Comparison of ENCODE assay signal across 7 mouse cellular contexts in genomic region chr13:29985101-29985854, GRCm38 (mm10). TPM values are rescaled to one million over a fixed set of nuclear protein-coding genes. Genes with fewer than 3 reads are reported as not detected.
DNase-seq lines count a peak whose midpoint lies in the region; ATAC-seq lines count a peak whose summit lies in the region.

No protein-coding gene starts in this region.

- H3K4me1 ChIP-seq in intestine, embryonic 16.5 days (ENCODE audit: control insufficient read depth, insufficient read depth, low read length): peaks cover 6% of the 10 kb centered on the region
- H3K4me1 ChIP-seq in limb, embryonic 11.5 days (ENCODE audit: control insufficient read depth, insufficient read depth, low read length): no peaks in the 10 kb centered on the region
- peaks cover 5% of the 10 kb centered on the region for H3K4me1 ChIP-seq in midbrain, embryonic 16.5 days (ENCODE audit: control insufficient read depth, insufficient read depth, low read length)
- H3K4me1 ChIP-seq in stomach, embryonic 15.5 days: 0 out of 2 replicates have a peak, but pooled peaks cover 2% of the 10 kb centered on the region

- no peaks in the 10 kb centered on the region for H3K9me3 ChIP-seq in intestine, embryonic 16.5 days (ENCODE audit: control insufficient read depth, low read length)
- H3K9me3 ChIP-seq in limb, embryonic 11.5 days (ENCODE audit: control insufficient read depth, low read length): no peaks in the 10 kb centered on the region
- no peaks in the 10 kb centered on the region for H3K9me3 ChIP-seq in midbrain, embryonic 16.5 days (replicated peaks; ENCODE audit: control insufficient read depth, low read length, poor library complexity, severe bottlenecking)
- H3K9me3 ChIP-seq in stomach, embryonic 15.5 days: no peaks in the 10 kb centered on the region

- peak overlapping the region; percentile 97 for H3K27ac ChIP-seq in intestine, embryonic 16.5 days (ENCODE audit: low read length)
- peak overlapping the region; percentile 99 for H3K27ac ChIP-seq in limb, embryonic 11.5 days (replicated peaks; ENCODE audit: low read depth, low read length)
- peak overlapping the region; percentile 82 for H3K27ac ChIP-seq in midbrain, embryonic 16.5 days (ENCODE audit: low read length)
- H3K27ac ChIP-seq in stomach, embryonic 15.5 days: peak overlapping the region; percentile 96

- no peak for ATAC-seq in intestine, embryonic 16.5 days
- ATAC-seq in limb, embryonic 11.5 days (ENCODE audit: insufficient number of reproducible peaks, low FRiP score, low TSS enrichment, low read depth): no peak
- ATAC-seq in midbrain, embryonic 16.5 days: peak; percentile 4
- no peak for ATAC-seq in stomach, embryonic 15.5 days (ENCODE audit: insufficient read depth, low FRiP score, low read depth)

- H3K27me3 ChIP-seq in intestine, embryonic 16.5 days (replicated peaks; ENCODE audit: control insufficient read depth, insufficient read depth, low read length): no peaks in the 10 kb centered on the region
- no peaks in the 10 kb centered on the region for H3K27me3 ChIP-seq in limb, embryonic 11.5 days (ENCODE audit: control insufficient read depth, insufficient read depth, low read length)
- no peaks in the 10 kb centered on the region for H3K27me3 ChIP-seq in midbrain, embryonic 16.5 days (ENCODE audit: control insufficient read depth, insufficient read depth, low read depth, low read length)
- no peaks in the 10 kb centered on the region for H3K27me3 ChIP-seq in stomach, embryonic 15.5 days (replicated peaks)

- H3K4me2 ChIP-seq in intestine, embryonic 16.5 days (ENCODE audit: low read depth, low read length): peak overlapping the region; percentile 89
- H3K4me2 ChIP-seq in limb, embryonic 11.5 days (ENCODE audit: low read depth, severe bottlenecking): peak overlapping the region; percentile 78
- H3K4me2 ChIP-seq in midbrain, embryonic 16.5 days (ENCODE audit: low read length): peak overlapping the region; percentile 95
- peak overlapping the region; percentile 88 for H3K4me2 ChIP-seq in stomach, embryonic 15.5 days

- peak overlapping the region; percentile 100 for H3K9ac ChIP-seq in intestine, embryonic 16.5 days (ENCODE audit: low read depth, low read length)
- H3K9ac ChIP-seq in limb, embryonic 11.5 days (ENCODE audit: low read length): peak overlapping the region; percentile 100
- H3K9ac ChIP-seq in midbrain, embryonic 16.5 days (ENCODE audit: low read depth, low read length): peak overlapping the region; percentile 89
- peak overlapping the region; percentile 95 for H3K9ac ChIP-seq in stomach, embryonic 15.5 days

- intact Hi-C loops in gastrocnemius, postnatal 14 days (cut with DNase I; ENCODE audit: low total_unique reads): no loop called here

- no peaks in the 10 kb centered on the region for H3K36me3 ChIP-seq in intestine, embryonic 16.5 days (ENCODE audit: control insufficient read depth, insufficient read depth, low read length)
- H3K36me3 ChIP-seq in limb, embryonic 11.5 days (ENCODE audit: control insufficient read depth, insufficient read depth, low read length): no peaks in the 10 kb centered on the region
- H3K36me3 ChIP-seq in midbrain, embryonic 16.5 days (ENCODE audit: control insufficient read depth, insufficient read depth, low read length): no peaks in the 10 kb centered on the region
- H3K36me3 ChIP-seq in stomach, embryonic 15.5 days: no peaks in the 10 kb centered on the region

- DNase-seq in adrenal gland, adult 18-20 months (ENCODE audit: low spot score in 2 of 2): peak; percentile 46 to 47
- DNase-seq in cerebellum, postnatal 10 days: peak; percentile 64 to 68
- peak; percentile 43 for DNase-seq in gastrocnemius, postnatal 14 days
- DNase-seq in limb, embryonic 11.5 days (ENCODE audit: low spot score): peak; percentile 73

- under 1% methylated on average over 56 of the region's 62 CpGs for WGBS in intestine, embryonic 16.5 days
- 0% methylated on average over 53 of the region's 62 CpGs for WGBS in limb, embryonic 11.5 days
- WGBS in midbrain, embryonic 16.5 days: under 1% methylated on average over 46 of the region's 62 CpGs
- WGBS in stomach, embryonic 15.5 days: under 1% methylated on average over 62 of the region's 62 CpGs

- H3K4me3 ChIP-seq in intestine, embryonic 16.5 days (ENCODE audit: low read length): peak overlapping the region; percentile 96
- peak overlapping the region; percentile 97 for H3K4me3 ChIP-seq in limb, embryonic 11.5 days (ENCODE audit: low read depth, low read length)
- H3K4me3 ChIP-seq in midbrain, embryonic 16.5 days (ENCODE audit: low read depth, low read length): peak overlapping the region; percentile 87
- peak overlapping the region; percentile 91 for H3K4me3 ChIP-seq in stomach, embryonic 15.5 days (replicated peaks)

RNA-seq across cellular contexts. Expression of gene E2f3, which starts 0.6 kb away (rescaled TPM):
- 10 to 100 TPM in 1 of 2 experiments, 1 to 10 TPM in 1; 6.7 to 10.6 TPM for total RNA-seq in adrenal gland, adult 18-20 months (2021)
- 10 to 100 TPM in 1 of 2 experiments, 1 to 10 TPM in 1; 7.9 to 11.0 TPM for total RNA-seq in gastrocnemius, postnatal 14 days (2021)
- 6.7 and 7.0 TPM in 2 replicates for polyA plus RNA-seq in intestine, embryonic 16.5 days (2015; fragmentation: Nextera tagmentation; extraction: Ambion mirVana)
- 19.0 and 19.6 TPM in 2 replicates for polyA plus RNA-seq in limb, embryonic 11.5 days (2014; fragmentation: Nextera tagmentation; extraction: Ambion mirVana)
- 4.0 and 4.4 TPM in 2 replicates for polyA plus RNA-seq in midbrain, embryonic 16.5 days (2015; fragmentation: Nextera tagmentation; extraction: Ambion mirVana)
- 9.4 and 11.2 TPM in 2 replicates for polyA plus RNA-seq in stomach, embryonic 15.5 days (2015; fragmentation: Nextera tagmentation; extraction: Ambion mirVana)
